Comparison of ENCODE assay signal across 8 mouse cellular contexts in genomic region chr16:21310636-21311615, GRCm38 (mm10).
DNase-seq lines count a peak whose midpoint lies in the region; ATAC-seq and TF ChIP-seq lines count a peak whose summit lies in the region.

No protein-coding gene starts in this region.

- peak overlapping the region; percentile 70; the same call in 1 of the 2 replicates for H3K9ac ChIP-seq in liver, adult 2 months (ENCODE audit: low read depth, low read length)
- peak overlapping the region; percentile 65 for H3K9ac ChIP-seq in midbrain, postnatal 0 days (replicated peaks; ENCODE audit: low read length, poor library complexity, severe bottlenecking)

- no peaks in the 10 kb centered on the region for H3K4me1 ChIP-seq in bone marrow, adult 2 months (ENCODE audit: control insufficient read depth, insufficient read depth, low read length)
- peaks cover 6% of the 10 kb centered on the region; the same call in 1 of the 2 replicates for H3K4me1 ChIP-seq in embryonic fibroblast, embryonic 13.5 days (ENCODE audit: control insufficient read depth, insufficient read depth, low read length)
- no peaks in the 10 kb centered on the region for H3K4me1 ChIP-seq in liver, adult 2 months (ENCODE audit: control insufficient read depth, insufficient read depth, low read length)
- H3K4me1 ChIP-seq in midbrain, postnatal 0 days (ENCODE audit: insufficient read depth, low read length), result peaks cover 3% of the 10 kb centered on the region; the same call in 1 of the 2 replicates

- peak overlapping the region; percentile 61 for H3K4me2 ChIP-seq in midbrain, postnatal 0 days (ENCODE audit: low read depth, low read length, poor library complexity, severe bottlenecking)

- no peak for TF ChIP-seq POLR2A in bone marrow, adult 2 months (IDR thresholded peaks at IDR 0.05; ENCODE audit: borderline replicate concordance, control insufficient read depth, low read depth, low read length)
- peak; percentile 54 for TF ChIP-seq POLR2A in embryonic fibroblast, embryonic 13.5 days (IDR thresholded peaks at IDR 0.05; ENCODE audit: low read depth, low read length)
- TF ChIP-seq POLR2A in liver, adult 2 months (IDR thresholded peaks at IDR 0.05; ENCODE audit: extremely low read depth, insufficient read depth, low read length), result no peak

- no peak for TF ChIP-seq CTCF in bone marrow, adult 2 months (IDR thresholded peaks at IDR 0.05; ENCODE audit: control insufficient read depth, insufficient read depth, low read length)
- no peak for TF ChIP-seq CTCF in embryonic fibroblast, embryonic 13.5 days (IDR thresholded peaks at IDR 0.05; ENCODE audit: borderline replicate concordance, insufficient read depth, low read length)
- TF ChIP-seq CTCF in liver, adult 2 months (IDR thresholded peaks at IDR 0.05; ENCODE audit: low read depth, low read length), result no peak
- TF ChIP-seq CTCF in midbrain, postnatal 0 days (IDR thresholded peaks at IDR 0.05), result no peak

- H3K27ac ChIP-seq in bone marrow, adult 2 months (ENCODE audit: control insufficient read depth, insufficient read depth, low read depth, low read length, poor library complexity), result no peak overlapping the region
- peak overlapping the region; percentile 53 for H3K27ac ChIP-seq in embryonic fibroblast, embryonic 13.5 days (ENCODE audit: insufficient read depth, low read length)
- no peak overlapping the region for H3K27ac ChIP-seq in liver, adult 2 months (replicated peaks; ENCODE audit: insufficient read depth, low read depth, low read length)
- H3K27ac ChIP-seq in midbrain, postnatal 0 days (ENCODE audit: low read depth, low read length), result peak overlapping the region; percentile 77

- peak overlapping the region; percentile 8 for H3K4me3 ChIP-seq in bone marrow, adult 2 months (replicated peaks; ENCODE audit: control insufficient read depth, low read depth, low read length)
- H3K4me3 ChIP-seq in embryonic fibroblast, embryonic 13.5 days (ENCODE audit: insufficient read depth, low read length), result no peak overlapping the region
- peak overlapping the region; percentile 51; the same call in 1 of the 2 replicates for H3K4me3 ChIP-seq in liver, adult 2 months (ENCODE audit: insufficient read depth, low read depth, low read length)
- peak overlapping the region; percentile 36 for H3K4me3 ChIP-seq in midbrain, postnatal 0 days (ENCODE audit: low read depth, low read length)

- DNase-seq in B cell, adult 2 months, result peak; percentile 3 to 19
- DNase-seq in heart, adult 9 months (ENCODE audit: low spot score in 2 of 2), result peak; percentile 83 to 84
- peak; percentile 38 to 41 for DNase-seq in kidney, adult 8-10 months
- DNase-seq in liver, adult 2 months (ENCODE audit: extremely low read depth, low read depth, low spot score), result peak; percentile 18
- peak; percentile 71 for DNase-seq in midbrain, postnatal 0 days (ENCODE audit: low spot score)
- DNase-seq in spleen, postnatal 36 days (ENCODE audit: low spot score in 2 of 2), result peak; percentile 34 to 43

- H3K27me3 ChIP-seq in liver, adult 2 months (ENCODE audit: control insufficient read depth, insufficient read depth, low read length), result no peaks in the 10 kb centered on the region
- H3K27me3 ChIP-seq in midbrain, postnatal 0 days (ENCODE audit: insufficient read depth, low read length), result no peaks in the 10 kb centered on the region

- H3K36me3 ChIP-seq in liver, adult 2 months (ENCODE audit: control insufficient read depth, insufficient read depth, low read length), result no peaks in the 10 kb centered on the region
- no peaks in the 10 kb centered on the region for H3K36me3 ChIP-seq in midbrain, postnatal 0 days (ENCODE audit: insufficient read depth, low read length)

- 11% methylated on average over 35 of the region's 35 CpGs for WGBS in bone marrow, adult 2 months
- 6% methylated on average over 35 of the region's 35 CpGs for WGBS in liver, adult 2 months
- WGBS in midbrain, postnatal 0 days, result 3% methylated on average over 35 of the region's 35 CpGs

- no peaks in the 10 kb centered on the region for H3K9me3 ChIP-seq in midbrain, postnatal 0 days (ENCODE audit: low read length)

- no peaks in the 10 kb centered on the region for H3K79me2 ChIP-seq in liver, adult 2 months (ENCODE audit: control insufficient read depth, insufficient read depth, low read length)

- peak; percentile 85 for ATAC-seq in midbrain, postnatal 0 days (ENCODE audit: low FRiP score)

Comparison
In these comparisons a context has a peak if more than half of its experiments do, and no peak if none do; other contexts are left out.
1. DNase-seq: peak in every context shown above with its lines; median percentile 84 in heart, adult 9 months; 71 in midbrain, postnatal 0 days; 40 in kidney, adult 8-10 months; 38 in spleen, postnatal 36 days; 18 in liver, adult 2 months; 11 in B cell, adult 2 months.
2. H3K27ac ChIP-seq: peak in embryonic fibroblast, embryonic 13.5 days (single experiment) and midbrain, postnatal 0 days (single experiment); none in bone marrow, adult 2 months (single experiment) and liver, adult 2 months (single experiment).